Mouse (Mus musculus): ENCODE measurements around the gene Adcy1.

The Adcy1 gene

GRCm38 (mm10) chr11:7063001-7063584, at the start of gene Adcy1:
Gene Adcy1, plus strand, starts transcription at chr11:7063489.
- peak; percentile 34 for DNase-seq

DNA sequence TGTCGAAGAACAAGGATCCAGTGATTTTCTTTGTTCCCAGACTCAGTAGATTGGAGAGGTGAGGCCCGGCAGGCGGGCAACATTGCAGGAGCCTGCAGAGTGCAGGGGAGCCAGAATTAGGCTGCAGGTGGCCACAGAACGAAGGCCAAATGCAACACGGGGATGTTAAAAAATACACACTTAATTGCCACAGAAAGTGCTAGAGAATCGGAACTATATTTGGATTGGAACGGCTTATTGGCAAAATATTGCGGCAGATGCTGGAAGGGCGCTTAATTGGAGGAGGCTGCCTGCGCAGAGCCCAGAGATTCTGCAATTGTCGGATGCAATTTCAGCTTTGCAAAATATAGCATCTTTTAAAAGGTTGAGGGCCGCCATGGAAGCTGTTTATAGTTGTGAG, 46.4 kb upstream of the Adcy1 start:
- DNase-seq = peak; percentile 85

DNA sequence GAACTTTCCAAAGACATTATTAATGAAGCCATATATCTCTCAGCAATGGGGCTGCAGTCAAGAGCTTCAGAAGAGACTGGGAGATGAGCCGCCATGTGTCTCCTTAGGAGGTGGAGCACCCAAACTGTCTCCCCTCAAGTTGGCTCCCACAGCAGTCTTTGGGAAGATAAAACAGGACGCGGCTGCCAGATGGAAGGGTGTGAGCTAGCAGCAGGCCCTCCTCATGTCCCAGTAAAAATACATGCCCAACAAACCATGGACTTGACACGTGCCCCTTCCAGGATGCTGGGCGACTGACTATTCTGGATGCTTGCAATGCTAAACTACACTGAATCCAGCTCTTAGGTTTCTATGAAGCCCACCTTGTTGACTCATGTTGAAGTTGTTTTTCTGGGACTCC, 45.2 kb upstream of the Adcy1 start:
- peak; percentile 28 for DNase-seq

DNA sequence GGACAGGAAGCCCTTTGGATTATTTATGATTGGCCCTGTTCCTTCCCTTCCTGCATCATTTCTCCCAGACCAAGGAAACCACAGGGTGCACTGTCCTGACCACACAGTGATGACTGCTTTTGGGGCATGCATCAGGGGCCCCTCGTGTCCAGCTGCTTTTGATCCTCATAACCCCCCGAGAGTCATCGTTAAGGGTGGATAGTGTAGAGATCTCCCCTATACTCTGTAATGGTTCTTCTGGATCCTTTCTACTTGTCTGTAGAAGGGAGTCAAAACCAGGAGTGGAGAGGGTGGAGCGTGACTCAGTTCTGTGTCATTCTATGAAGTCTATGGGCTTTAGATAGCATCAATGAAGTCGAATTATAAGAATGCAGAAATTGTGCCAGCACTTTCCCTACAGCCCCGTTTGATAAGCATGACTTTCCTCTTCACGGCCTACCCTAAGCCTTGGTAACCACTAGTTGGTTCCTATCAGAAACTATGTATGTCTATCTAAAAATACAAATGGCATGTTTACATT, 44.2 kb upstream of the Adcy1 start:
- no peak for DNase-seq

GRCm38 (mm10) chr11:7033063-7033462, 30.2 kb upstream of the Adcy1 start:
- no peak for DNase-seq

DNA sequence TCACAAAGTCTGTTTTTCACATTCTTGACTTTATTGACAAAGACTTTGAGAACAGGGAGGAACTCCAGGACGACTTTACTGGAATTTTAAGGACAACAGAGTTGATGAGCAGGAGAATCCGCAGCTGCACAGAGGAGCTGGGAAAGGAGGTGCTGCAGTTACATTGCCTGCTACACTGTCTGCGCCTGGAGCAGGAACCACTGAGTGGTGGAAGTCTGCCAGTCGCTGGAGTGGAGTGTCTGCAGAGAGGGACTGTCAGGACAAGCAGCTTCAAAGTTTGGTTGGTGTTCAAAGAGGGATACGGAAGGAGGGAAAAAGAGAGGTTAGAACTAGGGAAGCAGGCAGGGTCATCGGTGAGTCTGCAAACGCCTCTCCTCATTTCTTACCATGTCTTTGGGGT, 23.6 kb upstream of the Adcy1 start:
- DNase-seq = no peak

GRCm38 (mm10) chr11:7040801-7041200, 22.5 kb upstream of the Adcy1 start:
- DNase-seq = no peak

DNA sequence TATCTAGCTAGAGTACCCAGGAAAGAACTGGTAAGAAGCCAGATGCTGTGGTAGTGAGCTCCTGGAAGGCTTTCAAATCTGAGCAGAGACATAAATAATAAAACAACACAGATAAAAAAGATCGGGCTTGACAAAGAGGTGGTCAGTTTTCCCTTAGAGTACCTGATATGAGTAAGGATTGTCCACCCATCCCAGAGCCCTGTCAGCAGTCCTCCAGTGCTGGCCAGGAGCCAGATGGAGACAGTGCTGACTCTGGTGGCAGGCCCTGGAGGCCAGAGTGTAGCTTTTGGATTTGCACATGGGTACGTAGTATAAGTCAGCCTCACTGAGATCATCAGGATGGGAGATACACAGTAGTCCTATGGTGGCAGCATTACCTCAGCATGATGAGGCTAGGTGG, 16.1 kb upstream of the Adcy1 start:
- DNase-seq = no peak

DNA sequence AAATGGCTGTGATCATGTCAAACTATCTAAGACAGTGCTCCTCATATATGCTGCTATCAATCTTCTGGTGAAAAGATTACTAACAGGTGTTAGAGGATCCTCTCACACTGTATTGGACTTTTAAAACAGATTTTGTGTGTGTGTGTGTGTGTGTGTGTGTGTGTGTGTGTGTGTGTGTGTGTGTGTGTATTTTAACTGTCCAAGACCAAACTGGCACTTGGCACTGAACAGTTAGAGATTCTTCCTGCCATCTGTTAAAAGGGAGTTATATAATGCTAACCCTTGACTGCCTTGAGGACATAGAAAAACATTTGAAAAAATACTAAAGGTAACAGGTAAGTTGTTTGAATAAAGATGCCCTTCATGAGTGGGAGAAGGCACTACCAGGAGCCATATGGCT, 15.7 kb upstream of the Adcy1 start:
- DNase-seq = no peak

DNA sequence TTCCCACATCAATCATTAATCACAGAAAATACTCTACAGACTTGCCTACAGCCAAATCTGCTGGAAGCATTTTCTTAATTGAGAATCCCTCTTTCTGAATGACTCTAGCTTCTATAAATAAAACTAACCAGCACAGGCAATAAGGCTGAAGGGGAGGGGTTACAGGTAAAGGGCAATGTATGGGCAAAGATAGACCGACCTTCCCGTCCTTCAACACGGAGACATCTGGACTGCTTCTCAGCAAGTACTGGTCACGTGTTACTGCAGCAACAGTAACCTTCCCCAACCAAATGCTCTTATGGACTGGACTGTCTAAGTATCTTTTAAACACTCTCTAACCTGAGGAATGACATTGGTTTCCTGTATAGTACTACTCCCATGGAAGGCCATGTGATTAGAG, 9.6 kb upstream of the Adcy1 start:
- DNase-seq = no peak

DNA sequence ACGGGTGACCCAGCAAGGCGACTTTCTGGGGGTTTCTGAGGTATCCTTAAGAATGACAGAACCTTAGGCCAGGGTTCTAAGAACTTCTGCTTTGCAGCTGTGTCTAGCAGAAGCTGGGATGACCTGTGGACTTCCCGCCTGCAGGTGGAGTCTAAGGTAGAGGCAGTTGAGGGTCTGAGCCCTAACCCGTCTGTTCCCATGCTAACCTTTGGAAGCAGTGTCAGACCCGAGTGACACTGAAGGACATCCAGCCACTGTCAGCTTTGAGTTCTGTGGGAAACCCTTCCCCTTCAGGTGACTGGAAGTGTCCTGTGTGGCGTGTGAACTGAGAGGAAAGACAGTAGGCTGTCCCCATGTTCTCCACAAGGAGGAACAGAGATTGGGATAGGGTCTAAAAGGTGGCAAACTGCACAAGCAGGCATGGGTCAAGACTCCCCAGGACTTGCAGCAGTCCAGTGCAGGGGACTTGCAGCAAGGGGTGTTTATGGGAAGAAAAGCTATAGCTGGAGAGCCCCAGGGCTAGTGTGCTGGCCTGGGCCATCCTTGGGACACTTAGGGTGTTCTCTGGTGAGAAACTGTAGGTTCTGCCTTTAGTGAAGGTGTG, 8.5 kb upstream of the Adcy1 start:
- no peak for DNase-seq

DNA sequence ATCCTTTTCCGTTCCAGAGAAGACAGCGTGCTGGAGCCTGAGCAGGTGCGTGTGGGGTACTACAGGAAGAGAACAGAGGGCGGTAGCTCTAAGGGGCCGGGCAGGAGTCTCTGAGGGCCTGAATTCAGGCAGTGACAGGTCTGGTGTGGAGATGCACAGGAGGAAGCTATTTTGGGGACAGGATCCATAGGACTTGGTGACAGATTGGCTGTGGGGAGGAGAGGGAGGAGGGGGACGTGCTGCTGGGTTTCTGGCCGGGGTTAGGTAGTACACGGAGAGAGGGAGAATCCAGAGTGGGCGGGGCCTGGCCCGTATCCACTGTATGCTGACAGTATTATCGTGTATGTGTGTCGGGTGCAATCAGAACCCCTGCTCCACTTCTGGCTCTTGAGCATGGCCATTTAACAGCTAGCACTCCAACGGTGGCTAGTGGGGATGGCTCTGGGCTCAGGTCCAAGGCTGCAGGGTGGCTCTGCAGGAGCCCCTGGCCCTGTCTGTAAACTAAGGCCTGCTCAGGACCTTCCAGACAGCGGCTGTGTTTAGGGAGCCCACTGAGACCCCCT, 7.8 kb upstream of the Adcy1 start:
- peak; percentile 76 for DNase-seq

GRCm38 (mm10) chr11:7056121-7056520, 7.2 kb upstream of the Adcy1 start:
- DNase-seq = no peak

- DNase-seq = no peak
These were observed 5.5 kb upstream of the Adcy1 start for GRCm38 (mm10) chr11:7057781-7058180.

DNA sequence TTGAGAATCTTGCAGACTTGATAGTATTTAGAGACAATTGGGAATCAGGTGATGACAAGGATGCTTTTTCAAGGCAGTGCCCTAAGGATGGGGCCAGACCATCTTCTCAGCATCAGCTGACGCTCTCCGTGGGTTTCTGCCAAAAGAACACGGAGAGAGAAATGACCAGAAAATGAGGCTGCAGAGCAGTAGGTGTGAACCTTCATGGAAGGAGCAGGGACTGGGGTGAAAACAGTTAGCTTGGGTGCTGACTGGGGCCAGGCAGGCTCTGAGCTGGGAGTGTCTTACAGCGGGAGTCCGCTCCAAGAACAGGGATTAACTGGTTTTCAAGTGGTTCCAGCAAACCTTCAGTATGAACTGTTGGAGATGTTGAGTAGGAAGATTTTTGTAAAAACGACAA, 1.3 kb upstream of the Adcy1 start:
- DNase-seq = no peak

DNA sequence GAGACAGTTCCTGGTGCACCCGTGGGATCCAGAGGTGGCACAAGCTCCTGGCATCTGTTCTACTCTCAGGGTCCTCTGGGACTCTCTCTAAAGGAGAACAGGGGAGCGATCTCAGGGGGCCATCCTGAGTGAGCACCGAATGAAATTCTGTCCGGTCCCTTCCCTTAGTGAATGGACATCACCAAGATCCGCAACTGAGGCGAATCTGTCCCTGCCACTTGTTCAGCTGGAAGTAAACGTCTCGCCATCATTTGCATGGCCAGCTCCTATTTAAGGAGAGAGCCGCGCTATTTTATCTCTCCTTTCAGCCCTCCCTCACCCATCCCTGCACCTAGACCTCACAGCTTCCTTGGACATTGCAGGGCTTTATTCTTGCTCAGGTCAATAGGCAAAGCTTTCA, 723 bp upstream of the Adcy1 start:
- DNase-seq = no peak

DNA sequence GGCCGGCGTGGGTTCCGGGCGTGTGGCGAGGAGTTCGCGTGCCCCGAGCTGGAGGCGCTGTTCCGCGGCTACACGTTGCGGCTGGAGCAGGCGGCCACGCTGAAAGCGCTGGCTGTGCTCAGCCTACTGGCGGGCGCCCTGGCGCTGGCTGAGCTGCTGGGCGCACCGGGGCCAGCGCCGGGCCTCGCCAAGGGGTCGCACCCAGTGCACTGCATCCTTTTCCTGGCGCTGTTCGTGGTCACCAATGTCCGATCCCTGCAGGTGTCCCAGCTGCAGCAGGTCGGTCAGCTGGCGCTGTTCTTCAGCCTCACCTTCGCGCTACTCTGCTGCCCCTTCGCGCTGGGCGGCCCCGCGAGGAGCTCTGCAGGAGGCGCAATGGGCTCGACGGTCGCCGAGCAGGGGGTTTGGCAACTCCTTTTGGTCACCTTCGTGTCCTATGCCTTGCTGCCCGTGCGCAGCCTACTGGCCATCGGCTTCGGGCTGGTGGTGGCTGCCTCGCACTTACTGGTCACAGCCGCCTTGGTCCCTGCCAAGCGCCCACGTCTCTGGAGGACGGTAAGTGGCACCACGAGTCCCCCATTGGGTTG, 485 bp downstream of the Adcy1 start:
- no peak for DNase-seq

GRCm38 (mm10) chr11:7064484-7065185, 1.3 kb downstream of the Adcy1 start:
- DNase-seq = no peak

DNA sequence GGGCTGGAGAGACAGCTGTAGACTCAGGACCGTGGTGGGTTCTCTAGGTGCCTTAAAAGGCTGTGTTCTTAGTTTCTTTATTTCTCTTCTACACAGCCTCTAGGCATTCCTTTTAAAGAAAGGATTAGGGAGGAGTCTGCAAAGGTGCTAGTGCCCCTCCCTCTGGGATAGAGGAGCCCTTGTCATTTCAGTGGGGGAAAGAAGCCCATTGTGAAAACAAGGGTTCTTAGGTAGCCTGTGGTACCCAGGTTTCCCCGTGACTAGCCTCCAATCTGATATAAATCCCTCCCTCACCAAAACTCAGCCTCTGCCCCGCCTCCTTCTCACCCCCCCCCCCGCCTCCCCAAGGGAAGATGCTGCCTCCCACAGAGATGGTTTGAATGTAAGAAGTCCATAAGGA, 2.1 kb downstream of the Adcy1 start:
- DNase-seq = peak; percentile 29

GRCm38 (mm10) chr11:7065876-7066275, 2.6 kb downstream of the Adcy1 start:
- DNase-seq = no peak

DNA sequence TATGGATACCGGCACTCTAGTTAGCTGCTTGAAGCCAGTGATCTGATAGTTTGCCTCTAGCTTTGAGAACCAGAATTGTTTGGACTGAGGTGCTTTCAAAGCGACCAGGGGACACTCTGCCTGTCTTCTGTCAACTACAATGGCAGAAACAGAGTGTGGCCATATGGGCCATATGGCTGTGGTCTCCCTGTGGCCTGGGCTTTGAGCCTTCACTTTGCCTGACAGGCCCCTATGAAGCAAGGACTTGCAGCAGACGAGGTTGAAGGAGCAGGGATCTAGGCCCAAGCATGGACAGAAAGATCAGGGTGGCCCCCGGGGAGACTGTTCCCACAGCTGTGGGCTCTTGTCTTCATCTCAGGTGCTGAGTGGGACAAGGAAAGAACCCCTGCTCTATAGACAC, 4.0 kb downstream of the Adcy1 start:
- no peak for DNase-seq

GRCm38 (mm10) chr11:7068479-7069235, 5.4 kb downstream of the Adcy1 start:
- no peak for DNase-seq

GRCm38 (mm10) chr11:7069762-7070161, 6.5 kb downstream of the Adcy1 start:
- DNase-seq = no peak
